Mouse (Mus musculus) liver, embryonic 13.5 days (tissue): ENCODE results near the gene Inpp5d. TPM values are rescaled to one million over a fixed set of nuclear protein-coding genes. Genes with fewer than 3 reads are reported as not detected.

Source experiments
- ATAC-seq: fragments of 200-750 bp; cut with Nextera tagmentation; 2 replicates; pipeline ENCODE4 v1.8.0; 2017; ENCODE audit warnings: low read depth, mild to moderate bottlenecking, moderate number of reproducible peaks, moderate library complexity
- DNase-seq: peaks from one replicate; pipeline ENCODE4 v3.0.0; 2022
- H3K27ac ChIP-seq: fragments of 300-500 bp; sonication (generic); 2 replicates; pipeline ENCODE4 v1.5.1; 2015; ENCODE audit warnings: moderate library complexity, mild to moderate bottlenecking, inconsistent platforms
- H3K27me3 ChIP-seq: fragments of 300-500 bp; sonication (generic); 2 replicates; pipeline ENCODE4 v1.6.1; 2015; ENCODE audit warnings: mild to moderate bottlenecking, inconsistent platforms
- H3K36me3 ChIP-seq: fragments of 300-500 bp; sonication (generic); 2 replicates; pipeline ENCODE4 v1.6.1; 2015; ENCODE audit warnings: mild to moderate bottlenecking, inconsistent platforms
- H3K4me1 ChIP-seq: fragments of 300-500 bp; sonication (generic); replicated peaks from 2 replicates; pipeline ENCODE4 v1.6.1; 2015; ENCODE audit warnings: inconsistent platforms
- H3K4me2 ChIP-seq: fragments of 300-500 bp; sonication (generic); 2 replicates; pipeline ENCODE4 v1.6.1; 2015; ENCODE audit warnings: inconsistent platforms, mild to moderate bottlenecking, moderate library complexity
- H3K4me3 ChIP-seq: fragments of 300-500 bp; sonication (generic); replicated peaks from 2 replicates; pipeline ENCODE4 v1.5.1; 2015; ENCODE audit warnings: mild to moderate bottlenecking, inconsistent platforms
- H3K9ac ChIP-seq: fragments of 300-500 bp; sonication (generic); 2 replicates; pipeline ENCODE4 v1.6.1; 2015; ENCODE audit warnings: mild to moderate bottlenecking, inconsistent platforms
- H3K9me3 ChIP-seq: fragments of 300-500 bp; sonication (generic); replicated peaks from 2 replicates; pipeline ENCODE4 v1.6.1; 2016; ENCODE audit warnings: inconsistent platforms
- WGBS: fragments of 180-500 bp; shearing (Covaris S2); methylation state at CpG from one replicate; pipeline ENCODE4 v1.1.7; 2015; ENCODE audit not compliant: insufficient replicate concordance; 5-methylcytosine and 5-hydroxymethylcytosine counted together
- polyA plus RNA-seq: library from polyadenylated mRNA; unstranded; fragments of >200 nt; fragmentation: Nextera tagmentation; extraction: Ambion mirVana; gene quantifications from 2 replicates; pipeline ENCODE4 v1.2.1, GENCODE M21; 2015

The Inpp5d gene
- polyA plus RNA-seq, 1 experiment from 2014 or later = 11.0 TPM

- DNase-seq (no peak), ATAC-seq (no peak)
- Histone ChIP-seq H3K27me3 (no peaks in the 10 kb centered on the region; the same call in 1 of the 2 replicates), H3K36me3 (no peaks in the 10 kb centered on the region), H3K9me3 (no peaks in the 10 kb centered on the region), H3K9ac (no peak overlapping the region), H3K4me2 (no peak overlapping the region), H3K4me1 (no peaks in the 10 kb centered on the region), H3K4me3 (no peak overlapping the region), H3K27ac (no peak overlapping the region)
- 67% methylated on average over 7 of the region's 7 CpGs for WGBS
Measured at GRCm38 (mm10) chr1:87730271-87730670, 110.2 kb downstream of the Inpp5d start.

DNA sequence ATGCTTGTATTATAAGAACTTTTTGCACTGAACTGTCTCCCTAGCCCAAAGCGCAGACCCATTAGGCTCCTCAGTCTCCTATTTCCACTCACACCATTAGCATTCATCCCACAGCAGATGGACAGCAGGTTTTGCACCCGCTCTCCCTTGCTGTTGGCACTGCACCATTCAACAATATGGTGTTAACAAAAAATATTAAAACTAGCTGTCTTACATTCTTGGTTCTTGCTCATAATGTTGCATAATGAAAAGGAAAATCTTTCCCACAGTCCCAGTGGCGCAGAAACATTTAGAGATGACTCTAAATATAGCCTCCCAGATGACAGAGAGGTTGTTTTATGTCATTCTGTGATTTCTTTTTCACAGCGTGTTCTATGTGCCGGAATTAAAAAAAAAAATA lies 113.1 kb downstream of the Inpp5d start:
- H3K4me1 ChIP-seq = no peaks in the 10 kb centered on the region
- no peak overlapping the region for H3K27ac ChIP-seq
- no peaks in the 10 kb centered on the region for H3K9me3 ChIP-seq
- H3K4me3 ChIP-seq = no peak overlapping the region
- H3K9ac ChIP-seq = no peak overlapping the region
- no peak for DNase-seq
- H3K27me3 ChIP-seq = no peaks in the 10 kb centered on the region; the same call in 1 of the 2 replicates
- 75% methylated on average over 5 of the region's 5 CpGs for WGBS
- no peak for ATAC-seq
- no peaks in the 10 kb centered on the region for H3K36me3 ChIP-seq
- no peak overlapping the region for H3K4me2 ChIP-seq

- Histone ChIP-seq H3K9ac (no peak overlapping the region), H3K9me3 (no peaks in the 10 kb centered on the region), H3K27me3 (no peaks in the 10 kb centered on the region; the same call in 1 of the 2 replicates), H3K27ac (no peak overlapping the region), H3K4me3 (no peak overlapping the region), H3K4me2 (no peak overlapping the region), H3K36me3 (no peaks in the 10 kb centered on the region), H3K4me1 (no peaks in the 10 kb centered on the region)
- WGBS = 59% methylated on average over 3 of the region's 3 CpGs
- no peak for ATAC-seq
- DNase-seq = no peak
Measured at GRCm38 (mm10) chr1:87734153-87734552, 114.0 kb downstream of the Inpp5d start.

- Histone ChIP-seq H3K27me3 (no peaks in the 10 kb centered on the region), H3K36me3 (no peaks in the 10 kb centered on the region), H3K4me2 (no peak overlapping the region), H3K9me3 (no peaks in the 10 kb centered on the region), H3K4me3 (no peak overlapping the region), H3K9ac (no peak overlapping the region), H3K4me1 (no peaks in the 10 kb centered on the region), H3K27ac (no peak overlapping the region)
- DNase-seq (no peak), ATAC-seq (no peak)
- 50% methylated on average over 6 of the region's 6 CpGs for WGBS
Measured at GRCm38 (mm10) chr1:87740584-87741290, 120.6 kb downstream of the Inpp5d start.

GRCm38 (mm10) chr1:87749360-87749973 lies 129.4 kb downstream of the Inpp5d start:
- H3K4me1 ChIP-seq = peaks cover 1% of the 10 kb centered on the region; the same call in 1 of the 2 replicates
- H3K27ac ChIP-seq = no peak overlapping the region
- H3K27me3 ChIP-seq = peaks cover 11% of the 10 kb centered on the region; the same call in 1 of the 2 replicates
- H3K4me2 ChIP-seq = no peak overlapping the region
- no peaks in the 10 kb centered on the region for H3K36me3 ChIP-seq
- ATAC-seq (no peak), DNase-seq (no peak)
- no peaks in the 10 kb centered on the region for H3K9me3 ChIP-seq
- no peak overlapping the region for H3K9ac ChIP-seq
- H3K4me3 ChIP-seq = no peak overlapping the region

GRCm38 (mm10) chr1:87755641-87756470 lies 135.7 kb downstream of the Inpp5d start, which contains the start of gene Atg16l1:
TSS of gene Atg16l1 (plus strand) at chr1:87755870.
- Histone ChIP-seq H3K27ac (peak within 1 kb of the TSS; percentile 98), H3K9me3 (no peaks in the 10 kb centered on the region), H3K4me1 (peaks cover 32% of the 10 kb centered on the region), H3K9ac (peak within 1 kb of the TSS; percentile 98), H3K27me3 (no peaks in the 10 kb centered on the region), H3K36me3 (peaks cover 31% of the 10 kb centered on the region), H3K4me2 (peak within 1 kb of the TSS; percentile 81), H3K4me3 (peak within 1 kb of the TSS; percentile 99)
- peak; percentile 97 for ATAC-seq
- peak; percentile 90 for DNase-seq
- under 1% methylated on average over 79 of the region's 79 CpGs for WGBS

DNA sequence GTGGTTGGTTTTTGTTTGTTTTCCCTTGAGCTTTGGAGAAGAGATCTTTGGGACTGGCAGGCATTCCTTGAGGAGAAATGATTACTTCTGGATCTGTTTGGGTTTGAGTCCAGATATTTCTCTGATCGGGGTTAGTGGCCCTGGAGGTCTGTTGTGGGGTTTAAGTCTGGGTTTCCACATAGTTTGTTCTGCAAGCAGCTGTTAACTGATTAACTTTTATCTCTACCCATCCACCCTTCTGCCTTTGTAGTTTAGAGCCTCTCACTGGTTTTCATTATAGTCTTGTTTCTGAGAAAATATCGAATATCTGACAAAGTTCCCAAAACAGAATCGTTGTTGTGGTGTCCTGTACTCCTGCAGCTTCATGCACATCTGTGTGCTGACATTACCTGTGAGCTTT lies 143.7 kb downstream of the Inpp5d start:
- Histone ChIP-seq H3K9me3 (no peaks in the 10 kb centered on the region), H3K27ac (peak overlapping the region; percentile 74), H3K4me2 (peak overlapping the region; percentile 37), H3K27me3 (no peaks in the 10 kb centered on the region), H3K9ac (no peak overlapping the region; the same call in 1 of the 2 replicates), H3K4me3 (no peak overlapping the region), H3K36me3 (peaks cover 97% of the 10 kb centered on the region), H3K4me1 (peaks cover 29% of the 10 kb centered on the region)
- DNase-seq = no peak
- 21% methylated on average over 3 of the region's 3 CpGs for WGBS
- ATAC-seq = peak; percentile 80

GRCm38 (mm10) chr1:87765741-87766140 lies 145.6 kb downstream of the Inpp5d start:
- Histone ChIP-seq H3K4me2 (no peak overlapping the region), H3K4me3 (no peak overlapping the region), H3K27ac (no peak overlapping the region), H3K4me1 (peaks cover 37% of the 10 kb centered on the region), H3K36me3 (peaks cover 94% of the 10 kb centered on the region), H3K9me3 (no peaks in the 10 kb centered on the region), H3K9ac (no peak overlapping the region), H3K27me3 (no peaks in the 10 kb centered on the region)
- no peak for ATAC-seq
- no peak for DNase-seq
- WGBS = 57% methylated on average over 2 of the region's 2 CpGs

- ATAC-seq (no peak), DNase-seq (no peak)
- Histone ChIP-seq H3K27me3 (no peaks in the 10 kb centered on the region), H3K4me2 (no peak overlapping the region), H3K9me3 (no peaks in the 10 kb centered on the region), H3K4me1 (peaks cover 40% of the 10 kb centered on the region), H3K36me3 (peaks cover 95% of the 10 kb centered on the region), H3K9ac (no peak overlapping the region), H3K27ac (no peak overlapping the region), H3K4me3 (no peak overlapping the region)
- WGBS = 75% methylated on average over 3 of the region's 3 CpGs
Measured at GRCm38 (mm10) chr1:87766233-87766632, 146.1 kb downstream of the Inpp5d start.

GRCm38 (mm10) chr1:87769263-87769662 lies 149.2 kb downstream of the Inpp5d start:
- peaks cover 95% of the 10 kb centered on the region for H3K36me3 ChIP-seq
- H3K9ac ChIP-seq = no peak overlapping the region
- H3K4me3 ChIP-seq = no peak overlapping the region
- no peak for ATAC-seq
- DNase-seq = no peak
- 86% methylated on average over 2 of the region's 2 CpGs for WGBS
- no peaks in the 10 kb centered on the region for H3K27me3 ChIP-seq
- peaks cover 17% of the 10 kb centered on the region for H3K4me1 ChIP-seq
- H3K27ac ChIP-seq = no peak overlapping the region; the same call in 1 of the 2 replicates
- H3K9me3 ChIP-seq = no peaks in the 10 kb centered on the region
- no peak overlapping the region for H3K4me2 ChIP-seq
